Mouse (Mus musculus) thymus, adult 2 months (tissue): ENCODE measurements around the gene Gpc1. TPM values are rescaled to one million over a fixed set of nuclear protein-coding genes. Genes with fewer than 3 reads are reported as not detected.

Experiments
- DNase-seq: peaks from one replicate; pipeline ENCODE4 v3.0.0; 2021
- H3K27ac ChIP-seq: fragments of 200-500 bp; 2 replicates; pipeline ENCODE4 v1.5.1; 2012; ENCODE audit warnings: low read length, control low read depth; ENCODE audit not compliant: control insufficient read depth, insufficient read depth
- H3K27me3 ChIP-seq: fragments of 200-500 bp; 2 replicates; pipeline ENCODE4 v1.6.1; 2012; ENCODE audit warnings: mild to moderate bottlenecking, low read length, moderate library complexity, mixed read lengths; ENCODE audit not compliant: control insufficient read depth, insufficient read depth
- H3K36me3 ChIP-seq: fragments of 200-500 bp; 2 replicates; pipeline ENCODE4 v1.6.1; 2012; ENCODE audit warnings: mild to moderate bottlenecking, low read length, moderate library complexity; ENCODE audit not compliant: control insufficient read depth, insufficient read depth
- H3K4me1 ChIP-seq: fragments of 200-500 bp; replicated peaks from 2 replicates; pipeline ENCODE4 v1.6.1; 2012; ENCODE audit warnings: low read length; ENCODE audit not compliant: control insufficient read depth, insufficient read depth
- H3K4me3 ChIP-seq: fragments of 200-500 bp; 2 replicates; pipeline ENCODE4 v1.5.1; 2012; ENCODE audit warnings: mild to moderate bottlenecking, low read length, control low read depth, moderate library complexity; ENCODE audit not compliant: control insufficient read depth, insufficient read depth
- CTCF ChIP-seq: fragments of 200-500 bp; IDR thresholded peaks from 2 replicates; pipeline ENCODE4 v1.5.1; 2012; ENCODE audit warnings: mild to moderate bottlenecking, control low read depth, low read length, moderate library complexity, borderline replicate concordance; ENCODE audit not compliant: control insufficient read depth, poor library complexity, insufficient read depth; ENCODE audit errors: extremely low read depth
- POLR2A ChIP-seq: fragments of 200-500 bp; IDR thresholded peaks from 2 replicates; pipeline ENCODE4 v1.6.1; 2012; ENCODE audit warnings: mild to moderate bottlenecking, low read length, control low read depth, moderate library complexity; ENCODE audit not compliant: control insufficient read depth, poor library complexity, insufficient read depth; ENCODE audit errors: extremely low read depth
- WGBS: fragments of 180-500 bp; shearing (Covaris S2); methylation state at CpG from one replicate; pipeline ENCODE4 v1.1.7; 2018; 5-methylcytosine and 5-hydroxymethylcytosine counted together
- polyA plus RNA-seq: library from polyadenylated mRNA; depleted of rRNA; stranded (reverse); fragments of >200 nt; gene quantifications from 2 replicates; pipeline ENCODE4 v1.2.3, GENCODE M21; 2012

Gpc1 gene
- polyA plus RNA-seq, 1 experiment: 72.5 TPM

- Histone ChIP-seq H3K4me3 (peak overlapping the region; percentile 68), H3K4me1 (peaks cover 20% of the 10 kb centered on the region), H3K36me3 (no peaks in the 10 kb centered on the region), H3K27me3 (peaks cover 8% of the 10 kb centered on the region; the same call in 1 of the 2 replicates), H3K27ac (no peak overlapping the region; the same call in 1 of the 2 replicates)
- 4% methylated on average over 62 of the region's 62 CpGs for WGBS
- TF ChIP-seq POLR2A (no peak), CTCF (no peak)
- peak; percentile 42 for DNase-seq
Observed at GRCm38 (mm10) chr1:92832011-92833010, 866 bp downstream of the Gpc1 start.

GRCm38 (mm10) chr1:92833987-92834706 lies 2.7 kb downstream of the Gpc1 start:
- Histone ChIP-seq H3K4me1 (peaks cover 17% of the 10 kb centered on the region), H3K4me3 (no peak overlapping the region), H3K27me3 (peaks cover 8% of the 10 kb centered on the region; the same call in 1 of the 2 replicates), H3K27ac (no peak overlapping the region), H3K36me3 (no peaks in the 10 kb centered on the region)
- WGBS: 53% methylated on average over 7 of the region's 7 CpGs
- TF ChIP-seq CTCF (peak; percentile 74; the same call in 1 of the 2 replicates), POLR2A (no peak)
- peak; percentile 70 for DNase-seq

GRCm38 (mm10) chr1:92837931-92838833 lies 6.7 kb downstream of the Gpc1 start:
- Histone ChIP-seq H3K27ac (no peak overlapping the region), H3K4me1 (no peaks in the 10 kb centered on the region), H3K4me3 (no peak overlapping the region), H3K27me3 (no peaks in the 10 kb centered on the region), H3K36me3 (no peaks in the 10 kb centered on the region)
- TF ChIP-seq CTCF: no peak
- no peak for TF ChIP-seq POLR2A
- no peak for DNase-seq
- WGBS: 90% methylated on average over 14 of the region's 14 CpGs

GRCm38 (mm10) chr1:92839211-92839610 lies 7.8 kb downstream of the Gpc1 start:
- H3K27me3 ChIP-seq: no peaks in the 10 kb centered on the region
- WGBS: 88% methylated on average over 7 of the region's 7 CpGs
- no peak overlapping the region for H3K4me3 ChIP-seq

GRCm38 (mm10) chr1:92840231-92840890 lies 8.9 kb downstream of the Gpc1 start:
- TF ChIP-seq POLR2A (no peak), CTCF (no peak)
- Histone ChIP-seq H3K27me3 (no peaks in the 10 kb centered on the region), H3K36me3 (no peaks in the 10 kb centered on the region), H3K4me1 (no peaks in the 10 kb centered on the region), H3K4me3 (no peak overlapping the region), H3K27ac (no peak overlapping the region)
- 82% methylated on average over 8 of the region's 8 CpGs for WGBS
- DNase-seq: no peak

More at GRCm38 (mm10) chr1:92839211-92839610, 7.8 kb downstream of the Gpc1 start:
- Histone ChIP-seq H3K4me1 (no peaks in the 10 kb centered on the region), H3K36me3 (no peaks in the 10 kb centered on the region), H3K27ac (no peak overlapping the region)
- TF ChIP-seq CTCF (no peak), POLR2A (no peak)
- DNase-seq: no peak
